Mouse (Mus musculus) testis, adult 2 months (tissue): ENCODE data around the gene Fbxo11. TPM values are rescaled to one million over a fixed set of nuclear protein-coding genes. Genes with fewer than 3 reads are reported as not detected.

Source experiments
- H3K27ac ChIP-seq: fragments of 200-500 bp; 2 replicates; pipeline ENCODE4 v1.5.1; 2012; ENCODE audit warnings: low read depth, low read length; ENCODE audit not compliant: control insufficient read depth, insufficient read depth
- H3K27me3 ChIP-seq: fragments of 200-500 bp; 2 replicates; pipeline ENCODE4 v1.6.1; 2012; ENCODE audit warnings: mild to moderate bottlenecking, low read length, moderate library complexity; ENCODE audit not compliant: control insufficient read depth, insufficient read depth
- H3K36me3 ChIP-seq: fragments of 200-500 bp; 2 replicates; pipeline ENCODE4 v1.6.1; 2012; ENCODE audit warnings: mild to moderate bottlenecking, low read length; ENCODE audit not compliant: control insufficient read depth, insufficient read depth
- H3K4me1 ChIP-seq: fragments of 200-500 bp; 2 replicates; pipeline ENCODE4 v1.6.1; 2012; ENCODE audit warnings: low read length; ENCODE audit not compliant: control insufficient read depth, insufficient read depth
- H3K4me3 ChIP-seq: fragments of 200-500 bp; 2 replicates; pipeline ENCODE4 v1.5.1; 2012; ENCODE audit warnings: low read depth, mild to moderate bottlenecking, low read length, moderate library complexity, mixed read lengths; ENCODE audit not compliant: control insufficient read depth
- CTCF ChIP-seq: fragments of 200-500 bp; IDR thresholded peaks from 2 replicates; pipeline ENCODE4 v1.5.1; 2012; ENCODE audit warnings: low read depth, mild to moderate bottlenecking, inconsistent platforms, low read length, moderate library complexity; ENCODE audit not compliant: control insufficient read depth, insufficient read depth, insufficient replicate concordance
- POLR2A ChIP-seq: fragments of 200-500 bp; IDR thresholded peaks from 2 replicates; pipeline ENCODE4 v1.6.1; 2012; ENCODE audit warnings: low read depth, mild to moderate bottlenecking, inconsistent platforms, low read length, moderate library complexity; ENCODE audit not compliant: control insufficient read depth
- polyA plus RNA-seq: library from polyadenylated mRNA; depleted of rRNA; stranded (reverse); fragments of >200 nt; gene quantifications from 2 replicates; pipeline ENCODE4 v1.2.3, GENCODE M21; 2012

Gene Fbxo11
- polyA plus RNA-seq, 1 experiment = 8.6 TPM

DNA sequence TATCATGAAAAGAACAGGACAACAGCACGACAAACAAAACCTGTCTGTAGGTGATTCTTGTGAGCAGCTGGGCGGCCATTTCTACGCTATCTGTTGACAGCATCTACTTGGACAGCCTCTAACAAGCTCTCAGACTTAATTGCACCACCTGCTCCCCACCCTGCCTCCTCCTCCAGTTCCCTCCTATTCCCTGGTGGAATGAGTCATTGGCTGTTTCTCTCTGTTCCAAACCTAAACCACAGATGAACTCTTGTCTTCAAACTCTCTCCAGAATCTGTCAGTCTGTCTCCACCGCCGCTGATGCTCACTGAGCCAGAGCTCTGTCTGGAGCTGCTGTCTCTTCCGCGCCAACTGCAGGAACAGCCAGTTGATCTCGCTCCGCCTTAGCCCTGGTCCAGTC, 41.3 kb upstream of the Fbxo11 start:
- no peak overlapping the region; the same call in 1 of the 2 replicates for H3K4me3 ChIP-seq
- H3K4me1 ChIP-seq = peaks cover 6% of the 10 kb centered on the region
- TF ChIP-seq CTCF = no peak
- TF ChIP-seq POLR2A = no peak
- no peaks in the 10 kb centered on the region for H3K36me3 ChIP-seq
- H3K27ac ChIP-seq = no peak overlapping the region
- no peaks in the 10 kb centered on the region for H3K27me3 ChIP-seq

DNA sequence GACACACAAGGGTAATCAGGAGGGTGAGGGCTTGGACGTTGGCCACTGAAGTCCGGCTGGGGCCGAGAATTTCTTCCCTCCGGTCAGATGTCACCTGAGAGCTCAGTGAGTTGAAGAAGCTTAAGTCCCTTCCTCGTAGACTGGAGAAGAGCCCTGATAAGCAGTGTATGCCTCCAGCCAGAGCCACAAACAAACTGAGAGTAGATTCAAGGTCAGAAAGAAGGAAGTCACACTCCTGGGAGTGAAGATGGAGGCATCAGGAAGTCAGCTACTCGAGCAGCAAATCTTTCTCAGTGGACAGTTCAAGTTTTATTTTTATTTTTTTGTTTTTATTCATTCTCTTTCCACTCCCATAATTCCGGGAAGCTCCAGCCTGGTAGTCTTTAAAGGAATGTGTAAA, 37.5 kb upstream of the Fbxo11 start:
- no peak overlapping the region for H3K27ac ChIP-seq
- peaks cover 6% of the 10 kb centered on the region for H3K4me1 ChIP-seq
- no peak overlapping the region for H3K4me3 ChIP-seq
- no peaks in the 10 kb centered on the region for H3K36me3 ChIP-seq
- TF ChIP-seq CTCF (no peak), POLR2A (no peak)
- no peaks in the 10 kb centered on the region for H3K27me3 ChIP-seq

DNA sequence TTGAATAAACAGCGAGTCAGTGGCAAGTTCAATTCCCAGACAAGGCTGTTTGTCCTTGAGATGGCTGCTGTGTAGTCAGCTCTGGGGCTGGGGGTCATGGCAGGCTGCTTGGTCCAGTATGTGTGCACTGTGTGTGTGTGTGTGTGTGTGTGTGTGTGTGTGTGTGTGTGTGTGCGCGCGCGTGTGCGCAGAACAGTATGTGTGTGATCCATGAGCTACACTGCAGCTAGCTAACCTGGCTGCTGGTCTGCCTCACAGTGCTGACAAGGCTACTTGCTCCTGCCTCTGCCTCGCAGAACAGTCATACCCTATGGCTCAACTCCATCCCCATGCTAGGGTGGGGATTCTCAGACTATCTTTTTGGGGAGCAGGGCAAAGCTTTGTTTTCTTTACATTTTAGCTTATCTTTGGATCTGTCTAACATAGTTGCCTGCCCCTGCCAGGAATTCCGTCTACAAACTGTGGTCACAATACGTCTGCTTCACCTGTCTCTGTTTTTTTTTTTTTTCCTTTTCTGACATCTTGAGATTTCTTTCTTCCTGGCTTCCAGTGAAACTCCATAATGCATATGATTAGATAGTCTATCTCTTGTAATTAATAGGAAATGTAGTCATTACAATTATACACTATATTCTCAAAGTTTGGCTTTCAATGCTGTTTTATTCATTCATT, 33.2 kb upstream of the Fbxo11 start:
- TF ChIP-seq CTCF (no peak), POLR2A (no peak)
- Histone ChIP-seq H3K36me3 (no peaks in the 10 kb centered on the region), H3K4me3 (no peak overlapping the region), H3K4me1 (no peaks in the 10 kb centered on the region), H3K27me3 (no peaks in the 10 kb centered on the region), H3K27ac (no peak overlapping the region)

- Histone ChIP-seq H3K27me3 (no peaks in the 10 kb centered on the region), H3K4me1 (no peaks in the 10 kb centered on the region), H3K36me3 (no peaks in the 10 kb centered on the region), H3K27ac (no peak overlapping the region), H3K4me3 (no peak overlapping the region)
- no peak for TF ChIP-seq POLR2A
- TF ChIP-seq CTCF = no peak
These were observed 32.5 kb upstream of the Fbxo11 start for GRCm38 (mm10) chr17:88097543-88097942.

- no peak overlapping the region for H3K4me3 ChIP-seq
- H3K27me3 ChIP-seq = no peaks in the 10 kb centered on the region
- TF ChIP-seq CTCF (no peak), POLR2A (no peak)
These were observed 31.8 kb upstream of the Fbxo11 start for GRCm38 (mm10) chr17:88096809-88097399.

GRCm38 (mm10) chr17:88095517-88096198, 30.6 kb upstream of the Fbxo11 start:
- no peaks in the 10 kb centered on the region for H3K27me3 ChIP-seq
- no peak overlapping the region for H3K27ac ChIP-seq
- H3K4me3 ChIP-seq = no peak overlapping the region
- H3K36me3 ChIP-seq = no peaks in the 10 kb centered on the region
- no peaks in the 10 kb centered on the region for H3K4me1 ChIP-seq
- no peak for TF ChIP-seq CTCF
- no peak for TF ChIP-seq POLR2A

More at GRCm38 (mm10) chr17:88096809-88097399, 31.8 kb upstream of the Fbxo11 start:
- H3K36me3 ChIP-seq = no peaks in the 10 kb centered on the region
- H3K27ac ChIP-seq = no peak overlapping the region
- no peaks in the 10 kb centered on the region for H3K4me1 ChIP-seq

DNA sequence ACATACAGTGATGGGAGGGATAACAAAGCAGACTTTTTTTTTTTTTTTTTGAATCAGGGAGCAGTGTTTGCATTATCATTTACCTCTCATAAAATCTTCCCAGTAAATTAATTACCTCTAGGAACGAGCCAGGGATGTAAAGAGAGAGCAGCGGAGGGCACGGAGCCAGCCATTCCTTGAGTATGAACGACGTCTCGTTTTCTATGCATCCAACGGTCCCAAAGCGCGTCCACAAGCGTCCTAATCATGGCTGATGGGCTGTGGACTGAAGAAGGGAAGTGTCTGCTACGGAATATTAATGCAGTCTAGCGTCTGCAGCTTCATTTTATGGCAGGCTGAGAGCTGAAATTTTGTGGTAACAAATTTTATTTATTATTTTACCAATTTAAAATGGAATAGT, 29.2 kb upstream of the Fbxo11 start:
- no peak overlapping the region for H3K27ac ChIP-seq
- no peak overlapping the region for H3K4me3 ChIP-seq
- TF ChIP-seq CTCF = no peak
- TF ChIP-seq POLR2A = no peak
- H3K4me1 ChIP-seq = no peaks in the 10 kb centered on the region
- H3K36me3 ChIP-seq = no peaks in the 10 kb centered on the region
- no peaks in the 10 kb centered on the region for H3K27me3 ChIP-seq

- H3K4me1 ChIP-seq = no peaks in the 10 kb centered on the region
- TF ChIP-seq CTCF = no peak
- no peak for TF ChIP-seq POLR2A
- H3K27me3 ChIP-seq = no peaks in the 10 kb centered on the region
- H3K4me3 ChIP-seq = no peak overlapping the region
- H3K27ac ChIP-seq = no peak overlapping the region
- H3K36me3 ChIP-seq = no peaks in the 10 kb centered on the region
These were observed 28.7 kb upstream of the Fbxo11 start for GRCm38 (mm10) chr17:88093798-88094197.
